Mouse (Mus musculus) large intestine, adult 2 months (tissue): ENCODE data around the gene Maip1. TPM values are rescaled to one million over a fixed set of nuclear protein-coding genes. Genes with fewer than 3 reads are reported as not detected.
A peak's percentile ranks its signal among the peaks of the same experiment; 100 is the strongest.

Source experiments
- DNase-seq: peaks from one replicate; pipeline ENCODE4 v3.0.0-alpha.2; 2012; ENCODE audit warnings: low read depth, low spot score
- WGBS: fragments of 180-500 bp; shearing (Covaris S2); methylation state at CpG from one replicate; pipeline ENCODE4 v1.1.7; 2018; 5-methylcytosine and 5-hydroxymethylcytosine counted together
- polyA plus RNA-seq: library from polyadenylated mRNA; depleted of rRNA; stranded (reverse); fragments of >200 nt; gene quantifications from 2 replicates; pipeline ENCODE4 v1.2.3, GENCODE M21; 2012; rRNA removed

Maip1 gene
- polyA plus RNA-seq, result 4.6 and 5.4 TPM in 2 replicates

- WGBS, result under 1% methylated on average over 72 of the region's 72 CpGs
- DNase-seq, result no peak
These were observed at the start of gene Maip1, which contains the start of gene Tyw5 for GRCm38 (mm10) chr1:57406187-57407151. Gene Maip1 (plus strand): TSS chr1:57406328. Gene Tyw5 (minus strand): TSS chr1:57407101.

GRCm38 (mm10) chr1:57358546-57358945, 47.6 kb upstream of the Maip1 start:
- no peak for DNase-seq
- WGBS, result 91% methylated on average over 5 of the region's 5 CpGs

GRCm38 (mm10) chr1:57367446-57367845, 38.7 kb upstream of the Maip1 start:
- WGBS, result 88% methylated on average over 3 of the region's 3 CpGs
- no peak for DNase-seq

GRCm38 (mm10) chr1:57369111-57369510, 37.0 kb upstream of the Maip1 start:
- 81% methylated on average over 4 of the region's 4 CpGs for WGBS
- no peak for DNase-seq

- 81% methylated on average over 4 of the region's 4 CpGs for WGBS
- no peak for DNase-seq
These were observed 35.7 kb upstream of the Maip1 start for GRCm38 (mm10) chr1:57370451-57370850.

GRCm38 (mm10) chr1:57375276-57375675, 30.9 kb upstream of the Maip1 start:
- WGBS, result 96% methylated on average over 2 of the region's 2 CpGs
- DNase-seq, result no peak

GRCm38 (mm10) chr1:57376806-57377205, 29.3 kb upstream of the Maip1 start:
- no peak for DNase-seq
- 57% methylated on average over 6 of the region's 6 CpGs for WGBS

- WGBS, result under 1% methylated on average over 81 of the region's 81 CpGs
- DNase-seq, result peak; percentile 60
These were observed 28.5 kb upstream of the Maip1 start, which contains the start of gene 1700066M21Rik for GRCm38 (mm10) chr1:57377376-57378341. Gene 1700066M21Rik (plus strand): TSS chr1:57377620.

GRCm38 (mm10) chr1:57386519-57386918, 19.6 kb upstream of the Maip1 start:
- no peak for DNase-seq

GRCm38 (mm10) chr1:57387876-57388275, 18.3 kb upstream of the Maip1 start:
- 67% methylated on average over 2 of the region's 2 CpGs for WGBS
- no peak for DNase-seq

GRCm38 (mm10) chr1:57388402-57389155, 17.5 kb upstream of the Maip1 start:
- no peak for DNase-seq
- 85% methylated on average over 8 of the region's 8 CpGs for WGBS

GRCm38 (mm10) chr1:57390993-57391790, 14.9 kb upstream of the Maip1 start:
- 85% methylated on average over 4 of the region's 4 CpGs for WGBS
- DNase-seq, result no peak

- WGBS, result 74% methylated on average over 4 of the region's 4 CpGs
These were observed 13.7 kb upstream of the Maip1 start for GRCm38 (mm10) chr1:57392417-57392816.

GRCm38 (mm10) chr1:57394051-57394450, 12.1 kb upstream of the Maip1 start:
- peak; percentile 13 for DNase-seq
- WGBS, result 52% methylated on average over 3 of the region's 3 CpGs

More at GRCm38 (mm10) chr1:57392417-57392816, 13.7 kb upstream of the Maip1 start:
- no peak for DNase-seq

GRCm38 (mm10) chr1:57400321-57400720, 5.8 kb upstream of the Maip1 start:
- 95% methylated on average over 2 of the region's 2 CpGs for WGBS
- DNase-seq, result no peak

- 84% methylated on average over 2 of the region's 2 CpGs for WGBS
- DNase-seq, result no peak
These were observed 5.3 kb upstream of the Maip1 start for GRCm38 (mm10) chr1:57400877-57401276.

- WGBS, result 91% methylated on average over 5 of the region's 5 CpGs
- DNase-seq, result no peak
These were observed 4.0 kb upstream of the Maip1 start for GRCm38 (mm10) chr1:57402116-57402515.

- DNase-seq, result no peak
- WGBS, result 87% methylated on average over 2 of the region's 2 CpGs
These were observed 2.9 kb downstream of the Maip1 start for GRCm38 (mm10) chr1:57408994-57409393.
